Mouse (Mus musculus) frontal cortex, postnatal 14 days (tissue): ENCODE measurements around the gene Dgki.

ENCODE experiments used
- DNase-seq, 2 experiments: peaks; one replicate each; pipeline ENCODE4 v3.0.0; 2022; ENCODE audit warnings: low spot score in 2 of 2

Dgki gene

GRCm38 (mm10) chr6:37063266-37063665 is 236.7 kb downstream of the Dgki start:
- no peak for DNase-seq

GRCm38 (mm10) chr6:37060114-37060513 is 239.9 kb downstream of the Dgki start:
- DNase-seq = no peak

- no peak for DNase-seq
Measured at GRCm38 (mm10) chr6:37057957-37058356, 242.0 kb downstream of the Dgki start.

- no peak for DNase-seq
Measured at GRCm38 (mm10) chr6:37057536-37057935, 242.4 kb downstream of the Dgki start.

- no peak for DNase-seq
Measured at GRCm38 (mm10) chr6:37055634-37056033, 244.3 kb downstream of the Dgki start.

- no peak for DNase-seq
Measured at GRCm38 (mm10) chr6:37055128-37055527, 244.9 kb downstream of the Dgki start.

- DNase-seq = no peak
Measured at GRCm38 (mm10) chr6:37054435-37055020, 245.5 kb downstream of the Dgki start.

- no peak for DNase-seq
Measured at GRCm38 (mm10) chr6:37053411-37053810, 246.6 kb downstream of the Dgki start.

- DNase-seq = no peak
Measured at GRCm38 (mm10) chr6:37051652-37052051, 248.3 kb downstream of the Dgki start.

GRCm38 (mm10) chr6:37051150-37051549 is 248.8 kb downstream of the Dgki start:
- no peak for DNase-seq

GRCm38 (mm10) chr6:37047611-37048129 is 252.3 kb downstream of the Dgki start:
- DNase-seq = no peak

- DNase-seq = peak; percentile 51 to 75
Measured at GRCm38 (mm10) chr6:37046152-37046788, 253.7 kb downstream of the Dgki start.

- DNase-seq = no peak
Measured at GRCm38 (mm10) chr6:37044796-37045195, 255.2 kb downstream of the Dgki start.

- DNase-seq = peak in 1 of 2 experiments; percentile 26
Measured at GRCm38 (mm10) chr6:37038444-37038843, 261.5 kb downstream of the Dgki start.

- peak in 1 of 2 experiments; percentile 59 for DNase-seq
Measured at GRCm38 (mm10) chr6:37037115-37037908, 262.7 kb downstream of the Dgki start.

- no peak for DNase-seq
Measured at GRCm38 (mm10) chr6:37035681-37036080, 264.3 kb downstream of the Dgki start.

GRCm38 (mm10) chr6:37030986-37031385 is 269.0 kb downstream of the Dgki start:
- no peak for DNase-seq

- DNase-seq = no peak
Measured at GRCm38 (mm10) chr6:37030402-37030801, 269.6 kb downstream of the Dgki start.

GRCm38 (mm10) chr6:37028841-37029240 is 271.1 kb downstream of the Dgki start:
- DNase-seq = no peak

GRCm38 (mm10) chr6:37028300-37028699 is 271.7 kb downstream of the Dgki start:
- DNase-seq = no peak

- DNase-seq = no peak
Measured at GRCm38 (mm10) chr6:37026343-37027243, 273.4 kb downstream of the Dgki start.

GRCm38 (mm10) chr6:37016046-37016445 is 283.9 kb downstream of the Dgki start:
- DNase-seq = no peak
